Mouse (Mus musculus) testis, postnatal 14 days (tissue): Measurements from ENCODE around the gene Rptor.

Source experiments
- DNase-seq: peaks from one replicate; pipeline ENCODE4 v3.0.0; 2021; ENCODE audit warnings: low spot score

The Rptor gene

GRCm38 (mm10) chr11:119862523-119863299 lies 260.0 kb downstream of the Rptor start:
- DNase-seq = no peak

DNA sequence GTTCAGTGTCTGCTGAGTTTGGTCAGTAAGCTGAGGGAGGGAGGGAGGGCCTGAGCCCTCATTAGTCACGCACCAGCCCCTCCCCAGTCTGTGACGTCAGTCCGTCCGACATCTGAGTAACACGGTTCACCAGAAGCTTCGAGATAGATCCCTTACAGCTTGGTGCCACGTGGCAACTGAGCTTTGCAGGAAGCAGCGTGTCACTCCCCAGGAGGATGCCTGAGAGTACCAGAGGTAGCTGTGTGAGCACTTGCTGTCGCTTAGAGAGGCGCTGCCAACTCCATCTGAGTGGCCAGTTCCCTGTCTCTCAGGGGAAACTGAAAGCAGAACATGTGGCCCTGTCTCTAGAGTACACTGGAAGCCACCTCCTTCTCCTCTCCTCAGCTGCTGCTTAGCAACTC lies 260.7 kb downstream of the Rptor start:
- no peak for DNase-seq

- no peak for DNase-seq
Measured at GRCm38 (mm10) chr11:119866837-119867236, 264.1 kb downstream of the Rptor start.

GRCm38 (mm10) chr11:119868138-119868537 lies 265.4 kb downstream of the Rptor start:
- no peak for DNase-seq

GRCm38 (mm10) chr11:119868556-119868955 lies 265.9 kb downstream of the Rptor start:
- no peak for DNase-seq

- no peak for DNase-seq
Measured at GRCm38 (mm10) chr11:119871141-119871540, 268.4 kb downstream of the Rptor start.

DNA sequence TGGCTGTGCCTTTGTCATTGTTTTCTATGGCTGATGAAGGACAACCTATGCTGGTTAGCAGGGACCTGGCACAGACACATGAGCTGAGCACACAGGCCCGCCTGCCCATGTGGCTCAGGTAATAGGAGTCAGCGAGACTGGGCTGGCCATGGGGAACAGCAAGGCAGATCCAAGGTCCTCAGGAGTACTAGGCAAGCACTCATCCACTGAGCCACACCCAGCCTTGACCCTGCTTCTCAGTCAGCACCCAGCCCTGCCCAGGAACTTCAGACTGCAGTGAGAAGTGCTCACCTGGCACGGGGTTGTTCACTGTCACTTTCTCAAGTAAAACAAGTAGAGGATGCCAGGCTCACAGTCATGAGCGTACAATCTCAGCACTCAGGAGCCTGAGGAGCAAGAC lies 270.9 kb downstream of the Rptor start:
- no peak for DNase-seq

DNA sequence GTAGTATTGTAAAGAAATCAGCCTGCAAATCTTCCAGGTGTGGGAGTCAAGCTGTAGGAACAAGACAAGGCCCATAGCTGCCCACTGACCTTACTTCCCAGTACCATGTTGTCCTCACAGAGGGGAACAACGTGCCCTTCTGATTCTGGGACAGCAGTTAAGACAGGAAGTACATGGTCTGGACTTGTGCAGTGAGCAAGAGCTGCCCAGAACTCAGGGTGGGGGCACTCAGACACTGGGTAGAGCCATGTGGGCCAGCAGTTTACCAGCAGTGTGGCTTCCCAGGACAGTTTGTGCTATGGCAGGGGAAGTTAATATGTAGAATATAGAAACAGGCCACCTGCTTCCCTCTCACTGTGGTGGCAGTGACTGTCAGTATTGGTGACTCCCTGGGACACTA lies 272.1 kb downstream of the Rptor start:
- DNase-seq = no peak

DNA sequence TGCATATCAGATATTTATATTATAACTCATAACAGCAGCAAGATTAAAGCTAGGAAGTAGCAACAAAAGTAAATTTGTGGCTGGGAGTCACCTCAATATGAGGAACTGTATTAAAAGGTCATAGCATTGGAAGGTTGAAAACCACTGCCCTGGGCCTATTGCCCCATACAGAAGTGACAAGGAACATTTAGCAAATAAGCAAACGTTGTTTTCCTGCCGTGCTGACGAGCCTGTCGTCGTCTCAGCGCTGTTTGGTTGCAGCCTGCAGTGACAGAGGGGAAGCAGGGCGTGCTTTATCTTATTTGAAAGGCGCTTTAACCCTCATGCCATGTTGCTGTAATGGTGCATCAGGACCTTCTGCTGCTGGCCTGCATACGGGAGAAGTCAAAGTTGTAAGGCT lies 273.0 kb downstream of the Rptor start:
- DNase-seq = no peak

DNA sequence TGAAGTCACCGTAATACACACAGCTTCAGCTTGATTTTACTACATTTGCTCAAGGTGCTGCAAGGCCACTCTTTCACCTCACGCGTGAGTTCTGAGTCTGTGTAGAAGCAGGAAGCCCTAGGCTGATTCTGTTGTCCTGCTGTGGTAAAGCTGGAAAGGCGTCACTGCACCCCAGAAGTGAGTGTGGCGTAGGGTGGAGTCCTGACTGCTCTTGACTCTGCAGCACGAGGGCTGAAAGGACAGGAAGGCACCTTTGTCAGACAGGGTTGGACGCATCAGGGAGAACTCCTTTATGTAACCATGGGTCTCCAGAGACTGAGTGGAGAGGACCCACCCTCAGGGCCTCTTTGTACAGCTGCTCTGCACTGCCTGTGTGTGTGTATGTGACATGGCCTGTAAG lies 274.4 kb downstream of the Rptor start:
- DNase-seq = no peak

- DNase-seq = no peak
Measured at GRCm38 (mm10) chr11:119879573-119879972, 276.9 kb downstream of the Rptor start.

- DNase-seq = no peak
Measured at GRCm38 (mm10) chr11:119883646-119884045, 280.9 kb downstream of the Rptor start.

GRCm38 (mm10) chr11:119889966-119890365 lies 287.3 kb downstream of the Rptor start:
- DNase-seq = no peak

DNA sequence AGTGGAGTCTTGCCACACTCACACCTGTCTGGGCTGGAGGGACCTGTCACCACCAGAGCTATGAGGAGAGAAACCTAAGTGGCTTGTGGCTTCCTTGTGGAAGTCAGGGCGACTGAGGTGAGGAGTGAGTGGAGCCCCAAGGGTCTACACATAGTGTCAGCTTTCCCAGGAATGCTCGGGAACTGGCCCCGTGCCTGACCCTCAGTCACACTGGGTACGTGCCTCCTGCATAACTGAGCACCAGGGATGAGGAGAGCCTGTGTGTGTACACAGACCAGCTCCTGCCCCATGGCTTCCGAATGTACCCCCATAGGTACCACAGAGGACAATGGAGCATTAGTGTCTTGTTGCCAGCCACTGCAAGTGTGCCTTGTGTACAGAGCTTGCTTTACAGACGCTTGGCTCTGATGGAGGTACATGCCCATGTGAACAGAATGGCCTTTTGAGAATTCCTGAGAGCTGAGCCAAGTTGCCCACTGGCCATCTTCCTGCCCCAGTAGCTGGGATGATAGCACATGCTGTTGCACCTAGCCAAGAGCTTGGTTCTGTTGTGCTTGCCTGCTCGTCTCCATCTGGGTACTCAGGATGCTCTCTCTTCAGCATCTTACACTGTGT lies 289.0 kb downstream of the Rptor start:
- no peak for DNase-seq

DNA sequence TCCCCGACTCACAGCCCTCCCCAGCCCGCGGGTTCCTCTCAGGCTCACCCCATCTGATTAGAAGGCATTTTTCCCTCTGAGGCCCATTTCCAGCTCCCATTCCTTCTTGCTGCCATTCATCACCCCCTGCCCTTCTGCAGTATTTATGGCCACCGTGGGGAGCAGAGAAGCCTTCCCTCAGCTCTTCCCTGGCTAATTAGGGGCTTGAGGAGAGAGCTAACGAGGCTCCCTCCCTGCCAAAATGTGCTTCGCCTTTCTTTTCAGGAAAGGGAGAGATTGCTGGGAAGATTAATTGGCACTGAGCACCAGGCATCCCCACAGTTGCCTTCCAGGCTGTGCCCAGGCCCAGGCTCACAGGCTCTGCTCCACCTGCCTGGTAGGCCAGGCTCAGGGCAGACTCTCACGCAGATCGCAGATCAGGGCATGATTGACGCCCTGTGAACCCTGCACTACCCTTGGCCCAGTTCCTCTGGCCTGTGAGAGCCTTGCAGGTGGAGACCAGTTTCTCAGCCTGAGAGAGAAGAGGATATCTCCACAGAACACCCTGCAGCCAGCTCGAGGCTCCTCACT lies 291.0 kb downstream of the Rptor start:
- DNase-seq = no peak

DNA sequence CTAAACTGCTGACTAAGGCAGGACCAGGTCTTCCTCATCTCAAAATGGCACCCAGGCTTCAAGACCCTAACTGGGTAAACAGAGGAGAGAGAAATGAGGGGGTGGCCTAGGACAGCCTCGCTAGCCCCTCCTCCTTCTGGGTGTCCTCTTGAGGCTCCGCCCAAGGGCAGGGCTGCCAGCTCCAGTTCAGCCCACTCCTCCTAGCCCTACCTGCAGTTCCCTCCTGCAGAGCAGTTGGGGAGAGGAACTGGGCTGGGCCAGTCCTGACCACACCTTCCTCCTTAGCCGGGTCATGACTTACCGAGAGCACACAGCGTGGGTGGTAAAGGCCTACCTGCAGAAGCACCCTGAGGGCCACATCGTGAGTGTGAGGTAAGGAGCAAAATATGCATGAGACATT lies 291.9 kb downstream of the Rptor start:
- no peak for DNase-seq

DNA sequence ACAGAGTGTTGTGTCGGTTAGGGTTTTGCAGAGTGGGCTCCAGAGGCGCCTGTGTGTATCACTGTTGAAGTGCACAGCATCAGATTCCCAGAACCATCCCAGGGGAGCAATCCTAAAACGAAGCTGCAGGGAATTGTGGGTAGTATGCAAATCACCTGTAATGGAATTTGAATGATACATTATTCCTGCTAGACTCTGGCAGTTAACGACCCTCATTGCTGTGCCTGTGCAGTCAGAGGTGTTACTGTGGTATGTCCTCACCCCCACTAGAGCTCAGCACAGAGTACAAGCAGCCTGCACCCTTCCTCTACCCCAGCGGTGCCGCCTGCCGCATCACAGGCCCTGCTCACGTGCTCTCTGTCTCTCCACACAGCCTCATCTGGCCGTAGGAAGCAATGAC lies 294.3 kb downstream of the Rptor start:
- DNase-seq = no peak

DNA sequence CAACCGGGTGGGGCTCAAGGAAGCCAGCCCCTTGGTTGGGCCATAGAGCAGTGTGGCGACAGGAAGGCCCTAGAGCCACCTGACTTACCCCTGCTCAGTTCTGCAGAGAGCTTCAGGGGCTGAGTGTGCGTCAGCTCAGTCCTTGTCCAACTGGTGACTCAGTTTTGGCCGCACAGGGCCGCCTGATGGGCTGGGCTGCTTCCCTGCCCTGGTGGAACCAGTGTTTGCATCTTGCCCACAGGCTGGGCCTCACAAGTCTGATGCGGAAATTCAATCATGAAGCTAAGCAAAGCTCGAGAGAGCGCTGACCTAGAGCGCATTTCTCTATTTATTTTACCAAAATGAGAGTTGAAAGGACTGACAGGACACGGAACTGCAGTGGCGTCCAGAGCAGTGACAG lies 296.3 kb downstream of the Rptor start:
- no peak for DNase-seq

- no peak for DNase-seq
Measured at GRCm38 (mm10) chr11:119901174-119901573, 298.5 kb downstream of the Rptor start.

DNA sequence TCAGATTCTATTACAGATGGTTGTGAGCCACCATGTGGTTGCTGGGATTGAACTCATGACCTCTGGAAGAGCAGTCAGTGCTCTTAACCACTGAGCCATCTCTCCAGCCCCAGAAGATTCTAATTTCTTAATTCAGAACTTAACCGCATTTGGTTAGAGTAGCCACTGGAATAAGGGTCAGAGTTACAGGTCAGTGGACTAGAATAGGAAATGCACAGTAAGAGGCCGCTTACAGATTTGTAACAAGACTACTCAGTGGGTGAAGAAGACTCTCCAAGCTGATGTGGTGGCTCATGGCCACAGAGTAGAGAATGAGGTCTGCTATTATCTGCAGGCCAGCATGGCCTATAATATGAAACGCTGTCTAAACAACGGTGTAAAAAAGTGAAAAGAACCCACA lies 300.2 kb downstream of the Rptor start:
- DNase-seq = no peak

- no peak for DNase-seq
Measured at GRCm38 (mm10) chr11:119904621-119905286, 302.0 kb downstream of the Rptor start.

DNA sequence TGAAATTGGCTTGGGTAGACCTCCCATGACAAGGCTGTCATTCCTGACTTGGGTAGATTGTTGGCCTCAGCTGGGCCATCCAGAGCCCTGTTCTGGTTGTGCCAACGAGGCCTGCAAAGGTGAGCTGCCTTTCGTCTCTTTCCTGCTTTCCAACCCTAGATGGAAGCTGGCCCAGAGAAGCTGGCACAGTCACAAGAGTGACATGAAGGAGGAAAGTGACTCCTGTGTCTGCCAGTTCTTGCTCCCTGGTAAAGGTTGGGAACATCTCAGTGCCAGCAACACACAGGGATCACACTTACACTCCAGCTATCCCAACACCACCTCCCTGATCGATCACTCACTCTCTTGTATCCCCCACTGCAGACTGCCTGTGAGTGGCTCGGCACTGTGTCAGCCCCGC lies 303.1 kb downstream of the Rptor start:
- DNase-seq = no peak
